Mouse (Mus musculus) T-helper 1 cell (primary cell): ENCODE measurements around the gene Arhgap15.

Source experiments
- in situ Hi-C: fragments of 300-600 bp; cut with MboI, MseI; formaldehyde crosslinking; loops from one replicate; pipeline ENCODE4 v1.15.1; 2025; ENCODE audit warnings: high pct_unique_total_duplicates

Arhgap15 gene

GRCm38 (mm10) chr2:44430521-44430920 lies 681.9 kb downstream of the Arhgap15 start:
- in situ Hi-C loops: no loop called here

- in situ Hi-C loops: no loop called here
These were observed 688.0 kb downstream of the Arhgap15 start for GRCm38 (mm10) chr2:44436652-44437051.

- in situ Hi-C loops: no loop called here
These were observed 689.0 kb downstream of the Arhgap15 start for GRCm38 (mm10) chr2:44437496-44438057.

- in situ Hi-C loops: no loop called here
These were observed 689.4 kb downstream of the Arhgap15 start for GRCm38 (mm10) chr2:44438070-44438469.

- in situ Hi-C loops: no loop called here
These were observed 696.3 kb downstream of the Arhgap15 start for GRCm38 (mm10) chr2:44444938-44445337.
